Mouse (Mus musculus): Measurements from ENCODE around the gene Casc3. TPM values are rescaled to one million over a fixed set of nuclear protein-coding genes. Genes with fewer than 3 reads are reported as not detected.

The Casc3 gene
- polyA plus RNA-seq, 1 experiment from 2014 or later = 12.4 TPM

- H3K27me3 ChIP-seq (ENCODE audit: control insufficient read depth, insufficient read depth, low read length) = no peaks in the 10 kb centered on the region
- peaks cover 23% of the 10 kb centered on the region for H3K4me1 ChIP-seq (replicated peaks; ENCODE audit: control insufficient read depth, insufficient read depth)
- peak overlapping the region; percentile 28 for H3K4me2 ChIP-seq (replicated peaks; ENCODE audit: low read depth)
- peak overlapping the region; percentile 54 for H3K9ac ChIP-seq (ENCODE audit: low read length)
- TF ChIP-seq EP300 (optimal IDR thresholded peaks at IDR 0.05) = peak; percentile 60
- peak; percentile 30 for TF ChIP-seq CTCF (IDR thresholded peaks at IDR 0.05; ENCODE audit: low read depth)
- peak; percentile 87 for ATAC-seq (ENCODE audit: low FRiP score, low TSS enrichment)
- peak overlapping the region; percentile 97 for H3K27ac ChIP-seq (replicated peaks)
- H3K4me3 ChIP-seq (ENCODE audit: low read depth, low read length) = no peak overlapping the region
- under 1% methylated on average over 20 of the region's 20 CpGs for WGBS
- DNase-seq (ENCODE audit: low spot score) = peak; percentile 97
- H3K9me3 ChIP-seq (ENCODE audit: control insufficient read depth, low read length) = no peaks in the 10 kb centered on the region
- H3K36me3 ChIP-seq (ENCODE audit: control insufficient read depth, insufficient read depth, low read length) = no peaks in the 10 kb centered on the region
These were observed 21.4 kb upstream of the Casc3 start for GRCm38 (mm10) chr11:98783236-98783696.

- H3K4me2 ChIP-seq (replicated peaks; ENCODE audit: low read depth) = no peak overlapping the region
- no peak overlapping the region for H3K4me3 ChIP-seq (ENCODE audit: low read depth, low read length)
- H3K36me3 ChIP-seq (ENCODE audit: control insufficient read depth, insufficient read depth, low read length) = no peaks in the 10 kb centered on the region
- H3K27me3 ChIP-seq (ENCODE audit: control insufficient read depth, insufficient read depth, low read length) = no peaks in the 10 kb centered on the region
- peak overlapping the region; percentile 54; the same call in 1 of the 2 replicates for H3K9ac ChIP-seq (ENCODE audit: low read length)
- 62% methylated on average over 4 of the region's 4 CpGs for WGBS
- peak overlapping the region; percentile 97 for H3K27ac ChIP-seq (replicated peaks)
- H3K9me3 ChIP-seq (ENCODE audit: control insufficient read depth, low read length) = no peaks in the 10 kb centered on the region
- ATAC-seq (ENCODE audit: low FRiP score, low TSS enrichment) = no peak
- DNase-seq (ENCODE audit: low spot score) = no peak
- H3K4me1 ChIP-seq (replicated peaks; ENCODE audit: control insufficient read depth, insufficient read depth) = peaks cover 23% of the 10 kb centered on the region
- TF ChIP-seq CTCF (IDR thresholded peaks at IDR 0.05; ENCODE audit: low read depth) (no peak), EP300 (optimal IDR thresholded peaks at IDR 0.05) (no peak)
These were observed 20.6 kb upstream of the Casc3 start for GRCm38 (mm10) chr11:98784139-98784538.

DNA sequence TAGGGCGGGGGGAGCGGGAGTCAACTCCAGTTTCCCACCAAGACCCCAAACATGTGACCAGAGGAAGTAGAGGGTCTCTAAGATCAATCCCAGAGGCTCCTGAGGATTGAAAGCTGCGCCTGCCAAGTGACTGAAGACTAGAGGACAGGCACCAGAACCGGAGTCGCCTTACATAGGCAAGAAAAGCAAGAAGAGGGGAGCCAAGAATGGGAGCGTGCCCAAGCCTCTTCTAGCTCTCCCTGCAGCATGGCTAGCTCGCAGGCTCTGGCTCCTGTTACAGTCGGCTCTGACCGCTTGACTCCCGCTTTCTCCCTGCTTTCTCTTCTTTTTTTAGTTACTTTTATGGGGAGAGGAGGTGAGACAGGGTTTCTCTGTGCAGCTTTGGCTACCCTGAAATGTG lies 19.5 kb upstream of the Casc3 start:
- H3K27me3 ChIP-seq (ENCODE audit: control insufficient read depth, insufficient read depth, low read length) = no peaks in the 10 kb centered on the region
- TF ChIP-seq CTCF (IDR thresholded peaks at IDR 0.05; ENCODE audit: low read depth) = no peak
- TF ChIP-seq EP300 (optimal IDR thresholded peaks at IDR 0.05) = no peak
- H3K4me3 ChIP-seq (ENCODE audit: low read depth, low read length) = no peak overlapping the region
- no peaks in the 10 kb centered on the region for H3K36me3 ChIP-seq (ENCODE audit: control insufficient read depth, insufficient read depth, low read length)
- H3K9me3 ChIP-seq (ENCODE audit: control insufficient read depth, low read length) = no peaks in the 10 kb centered on the region
- DNase-seq (ENCODE audit: low spot score) (no peak), ATAC-seq (ENCODE audit: low FRiP score, low TSS enrichment) (no peak)
- H3K9ac ChIP-seq (ENCODE audit: low read length) = no peak overlapping the region
- peak overlapping the region; percentile 93 for H3K27ac ChIP-seq (replicated peaks)
- H3K4me2 ChIP-seq (replicated peaks; ENCODE audit: low read depth) = 0 out of 2 replicates have a peak overlapping the region, but pooled peaks have one; percentile 6
- peaks cover 23% of the 10 kb centered on the region for H3K4me1 ChIP-seq (replicated peaks; ENCODE audit: control insufficient read depth, insufficient read depth)
- WGBS = 48% methylated on average over 10 of the region's 10 CpGs

DNA sequence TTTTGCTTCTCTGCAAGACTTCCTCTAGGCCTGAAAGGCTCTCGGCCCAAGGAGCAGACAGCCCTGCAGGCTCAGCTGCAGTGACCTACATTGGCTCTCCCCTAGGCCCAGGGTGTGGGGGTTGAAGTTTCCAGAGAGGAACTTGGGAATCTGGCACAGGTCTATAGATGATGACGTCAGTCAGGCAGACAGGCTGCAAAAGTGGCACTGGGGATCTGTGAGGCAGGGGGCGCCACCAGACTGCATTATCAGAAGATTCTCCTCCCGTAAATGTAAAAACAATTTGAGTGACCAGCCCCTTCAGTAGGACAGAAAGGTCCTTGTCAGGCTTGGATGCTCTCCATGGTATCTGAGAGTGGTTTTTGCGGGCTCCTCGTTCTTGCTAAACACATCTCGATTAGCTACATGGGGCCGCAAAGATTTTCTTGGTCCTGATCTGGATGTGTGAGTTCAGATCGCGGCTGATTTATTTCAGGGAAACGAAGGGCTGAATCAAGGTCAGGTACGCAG lies 18.9 kb upstream of the Casc3 start:
- peaks cover 23% of the 10 kb centered on the region for H3K4me1 ChIP-seq (replicated peaks; ENCODE audit: control insufficient read depth, insufficient read depth)
- H3K4me2 ChIP-seq (replicated peaks; ENCODE audit: low read depth) = peak overlapping the region; percentile 46
- TF ChIP-seq EP300 (optimal IDR thresholded peaks at IDR 0.05) (peak; percentile 55), CTCF (IDR thresholded peaks at IDR 0.05; ENCODE audit: low read depth) (peak; percentile 76)
- 6% methylated on average over 12 of the region's 12 CpGs for WGBS
- H3K27ac ChIP-seq (replicated peaks) = peak overlapping the region; percentile 93
- H3K4me3 ChIP-seq (ENCODE audit: low read depth, low read length) = no peak overlapping the region
- no peaks in the 10 kb centered on the region for H3K36me3 ChIP-seq (ENCODE audit: control insufficient read depth, insufficient read depth, low read length)
- peak overlapping the region; percentile 45; the same call in 1 of the 2 replicates for H3K9ac ChIP-seq (ENCODE audit: low read length)
- peak; percentile 73 for DNase-seq (ENCODE audit: low spot score)
- H3K27me3 ChIP-seq (ENCODE audit: control insufficient read depth, insufficient read depth, low read length) = no peaks in the 10 kb centered on the region
- ATAC-seq (ENCODE audit: low FRiP score, low TSS enrichment) = no peak; the same call in 1 of the 2 replicates
- H3K9me3 ChIP-seq (ENCODE audit: control insufficient read depth, low read length) = no peaks in the 10 kb centered on the region

- peak; percentile 58 for ATAC-seq (ENCODE audit: low FRiP score, low TSS enrichment)
- Histone ChIP-seq H3K4me1 (replicated peaks; ENCODE audit: control insufficient read depth, insufficient read depth) (peaks cover 23% of the 10 kb centered on the region), H3K27me3 (ENCODE audit: control insufficient read depth, insufficient read depth, low read length) (no peaks in the 10 kb centered on the region), H3K9me3 (ENCODE audit: control insufficient read depth, low read length) (no peaks in the 10 kb centered on the region), H3K4me2 (replicated peaks; ENCODE audit: low read depth) (peak overlapping the region; percentile 46), H3K36me3 (ENCODE audit: control insufficient read depth, insufficient read depth, low read length) (no peaks in the 10 kb centered on the region), H3K4me3 (ENCODE audit: low read depth, low read length) (no peak overlapping the region), H3K9ac (ENCODE audit: low read length) (peak overlapping the region; percentile 45; the same call in 1 of the 2 replicates), H3K27ac (replicated peaks) (peak overlapping the region; percentile 93)
- WGBS = under 1% methylated on average over 13 of the region's 15 CpGs
- TF ChIP-seq CTCF (IDR thresholded peaks at IDR 0.05; ENCODE audit: low read depth) (peak; percentile 92), EP300 (optimal IDR thresholded peaks at IDR 0.05) (peak; percentile 28)
- peak; percentile 95 for DNase-seq (ENCODE audit: low spot score)
These were observed 18.1 kb upstream of the Casc3 start for GRCm38 (mm10) chr11:98786359-98787214.
